Mouse (Mus musculus) adrenal gland (tissue): Measurements from ENCODE around the gene Gm28363.
"Not testable (repeated sequence)": the region's sequence is repeated elsewhere in the genome, so short reads cannot be mapped to it uniquely, and the experiment has no call there.

Experiments used
- intact Hi-C: fragments of 180-260 bp; cut with DNase I; formaldehyde crosslinking; loops from one replicate; pipeline ENCODE4 v1.15.1; 2025
- long read RNA-seq, 2 experiments: library from polyadenylated mRNA; unstranded; transcript quantifications; one replicate each; pipeline ENCODE4 v2.0.0; 2020; ENCODE audit warnings: borderline replicate concordance in 1 of 2; ENCODE audit not compliant: insufficient replicate concordance in 1 of 2

The Gm28363 gene
- long read RNA-seq, experiment 1 = 0 reads
- long read RNA-seq, experiment 2 = 0 reads

GRCm38 (mm10) chr1:117696831-117697230 lies at the start of gene Gm28363:
Gene Gm28363 (plus strand): TSS chr1:117697131.
- intact Hi-C loops = not testable (repeated sequence)

GRCm38 (mm10) chr1:117650236-117650635 lies 46.7 kb upstream of the Gm28363 start:
- intact Hi-C loops = not testable (repeated sequence)
